Mouse (Mus musculus) heart, adult 2 months (tissue): ENCODE data around the gene Rnf38. TPM values are rescaled to one million over a fixed set of nuclear protein-coding genes. Genes with fewer than 3 reads are reported as not detected.

Source experiments
- DNase-seq, 2 experiments: peaks; one replicate each; pipeline ENCODE4 v3.0.0; 2021
- H3K27ac ChIP-seq: fragments of 200-600 bp; 2 replicates; pipeline ENCODE4 v1.8.1; 2022
- H3K27me3 ChIP-seq: fragments of 200-500 bp; 2 replicates; pipeline ENCODE4 v1.6.1; 2012; ENCODE audit warnings: mild to moderate bottlenecking, low read length, inconsistent platforms, mixed read lengths; ENCODE audit not compliant: control insufficient read depth, insufficient read depth
- H3K36me3 ChIP-seq: fragments of 200-500 bp; 2 replicates; pipeline ENCODE4 v1.6.1; 2012; ENCODE audit warnings: low read length, inconsistent platforms; ENCODE audit not compliant: control insufficient read depth, insufficient read depth
- H3K4me1 ChIP-seq: fragments of 200-500 bp; 2 replicates; pipeline ENCODE4 v1.6.1; 2011; ENCODE audit warnings: low read length; ENCODE audit not compliant: control insufficient read depth, insufficient read depth
- H3K4me3 ChIP-seq: fragments of 200-600 bp; 2 replicates; pipeline ENCODE4 v1.8.1; 2022
- H3K79me2 ChIP-seq: fragments of 200-500 bp; replicated peaks from 2 replicates; pipeline ENCODE4 v1.6.1; 2012; ENCODE audit warnings: mild to moderate bottlenecking, inconsistent platforms, low read length, moderate library complexity, mixed read lengths; ENCODE audit not compliant: control insufficient read depth, insufficient read depth
- H3K9ac ChIP-seq: fragments of 200-500 bp; 2 replicates; pipeline ENCODE4 v1.6.1; 2012; ENCODE audit warnings: low read depth, mild to moderate bottlenecking, control low read depth, inconsistent platforms, low read length, mixed read lengths
- CTCF ChIP-seq: fragments of 200-600 bp; IDR thresholded peaks from 2 replicates; pipeline ENCODE4 v1.8.1; 2022; ENCODE audit warnings: antibody characterized with exemption, mild to moderate bottlenecking, moderate library complexity
- EP300 ChIP-seq: fragments of 200-500 bp; IDR thresholded peaks from 2 replicates; pipeline ENCODE4 v1.6.1; 2011; ENCODE audit warnings: low read depth, low read length, control low read depth; ENCODE audit not compliant: insufficient read depth
- POLR2A ChIP-seq: fragments of 200-500 bp; IDR thresholded peaks from 2 replicates; pipeline ENCODE4 v1.6.1; 2011; ENCODE audit warnings: mild to moderate bottlenecking, low read depth, low read length, control low read depth; ENCODE audit not compliant: insufficient read depth
- WGBS: fragments of 180-500 bp; shearing (Covaris S2); methylation state at CpG from one replicate; pipeline ENCODE4 v1.1.7; 2018; 5-methylcytosine and 5-hydroxymethylcytosine counted together
- intact Hi-C: fragments of 180-260 bp; cut with DNase I; formaldehyde crosslinking; loops from one replicate; pipeline ENCODE4 v1.15.1; 2025
- polyA plus RNA-seq: library from polyadenylated mRNA; depleted of rRNA; stranded (reverse); fragments of >200 nt; gene quantifications from 2 replicates; pipeline ENCODE4 v1.2.3, GENCODE M21; 2012
- total RNA-seq, 2 experiments: library from RNA; stranded (reverse); gene quantifications; 2 replicates each; pipeline ENCODE4 v1.2.3; 2021

The Rnf38 gene
- total and polyA plus RNA-seq, 3 experiments = 24.8 to 62.0 (median 32.0) TPM

- Histone ChIP-seq H3K36me3 (no peaks in the 10 kb centered on the region), H3K79me2 (no peaks in the 10 kb centered on the region), H3K4me3 (no peak overlapping the region), H3K9ac (no peak overlapping the region), H3K4me1 (no peaks in the 10 kb centered on the region), H3K27me3 (peaks cover 2% of the 10 kb centered on the region), H3K27ac (no peak overlapping the region)
- DNase-seq = no peak
- intact Hi-C loops = no loop called here
- WGBS = 3% methylated on average over 10 of the region's 10 CpGs
- TF ChIP-seq POLR2A (no peak), EP300 (no peak), CTCF (no peak)
These were observed 16.1 kb upstream of the Rnf38 start for GRCm38 (mm10) chr4:44249705-44250104.

GRCm38 (mm10) chr4:44247051-44247939 is 13.7 kb upstream of the Rnf38 start:
- no peak overlapping the region for H3K4me3 ChIP-seq
- no peaks in the 10 kb centered on the region for H3K79me2 ChIP-seq
- no peak overlapping the region for H3K27ac ChIP-seq
- H3K4me1 ChIP-seq = no peaks in the 10 kb centered on the region
- TF ChIP-seq CTCF (no peak), POLR2A (no peak), EP300 (no peak)
- DNase-seq = no peak
- intact Hi-C loops = no loop called here
- H3K36me3 ChIP-seq = no peaks in the 10 kb centered on the region
- 23% methylated on average over 18 of the region's 18 CpGs for WGBS
- H3K9ac ChIP-seq = no peak overlapping the region
- peaks cover 2% of the 10 kb centered on the region for H3K27me3 ChIP-seq

- TF ChIP-seq EP300 (no peak), POLR2A (no peak), CTCF (no peak)
- H3K36me3 ChIP-seq = no peaks in the 10 kb centered on the region
- WGBS = 79% methylated on average over 4 of the region's 4 CpGs
- H3K79me2 ChIP-seq = no peaks in the 10 kb centered on the region
- H3K4me3 ChIP-seq = no peak overlapping the region
- no peak for DNase-seq
- intact Hi-C loops = no loop called here
- H3K4me1 ChIP-seq = no peaks in the 10 kb centered on the region
- H3K9ac ChIP-seq = no peak overlapping the region
- H3K27ac ChIP-seq = no peak overlapping the region
- peaks cover 2% of the 10 kb centered on the region for H3K27me3 ChIP-seq
These were observed 12.7 kb upstream of the Rnf38 start for GRCm38 (mm10) chr4:44246285-44246684.

GRCm38 (mm10) chr4:44241638-44242037 is 8.0 kb upstream of the Rnf38 start:
- 36% methylated on average over 4 of the region's 4 CpGs for WGBS
- DNase-seq = no peak

GRCm38 (mm10) chr4:44235946-44236345 is 2.4 kb upstream of the Rnf38 start:
- TF ChIP-seq CTCF (no peak), EP300 (no peak), POLR2A (no peak)
- no peaks in the 10 kb centered on the region for H3K27me3 ChIP-seq
- 93% methylated on average over 2 of the region's 2 CpGs for WGBS
- no peaks in the 10 kb centered on the region for H3K79me2 ChIP-seq
- no peak overlapping the region for H3K27ac ChIP-seq
- DNase-seq = no peak
- H3K9ac ChIP-seq = no peak overlapping the region
- H3K4me3 ChIP-seq = no peak overlapping the region
- peaks cover 3% of the 10 kb centered on the region for H3K4me1 ChIP-seq
- H3K36me3 ChIP-seq = peaks cover 3% of the 10 kb centered on the region; the same call in 1 of the 2 replicates
- intact Hi-C loops = loop anchor here (10.0 kb wide), 1 partner anchor 161 kb away; no protein-coding TSS in a partner anchor

More at GRCm38 (mm10) chr4:44241638-44242037, 8.0 kb upstream of the Rnf38 start:
- Histone ChIP-seq H3K36me3 (no peaks in the 10 kb centered on the region), H3K79me2 (no peaks in the 10 kb centered on the region), H3K27ac (no peak overlapping the region), H3K9ac (no peak overlapping the region), H3K4me1 (no peaks in the 10 kb centered on the region), H3K4me3 (no peak overlapping the region), H3K27me3 (no peaks in the 10 kb centered on the region)
- no peak for TF ChIP-seq EP300
- intact Hi-C loops = no loop called here
